Mouse (Mus musculus) E14TG2a.4 (cell line): ENCODE measurements at regions not wholly inside any gene's neighbourhood (a gene's known extent, or its start where the extent isn't known, plus 50 kb on each side); places are given as distances from the start of the nearest gene placed in this dataset.

Experiments used
- CTCF ChIP-seq: conservative IDR thresholded peaks from 2 replicates; pipeline ENCODE4 v1.5.1; 2014; ENCODE audit warnings: low read length
- NANOG ChIP-seq: IDR thresholded peaks from 2 replicates; pipeline ENCODE4 v1.6.1; 2014; ENCODE audit warnings: borderline replicate concordance, low read length, mixed read lengths
- POU5F1 ChIP-seq: IDR thresholded peaks from 2 replicates; pipeline ENCODE4 v1.6.1; 2014; ENCODE audit warnings: low read length, borderline replicate concordance

- no peak for TF ChIP-seq CTCF
- no peak for TF ChIP-seq POU5F1
- no peak for TF ChIP-seq NANOG
Measured at GRCm38 (mm10) chr10:83882891-83883185, 160.2 kb downstream of the 1500009L16Rik start.
